Mouse (Mus musculus) layer of hippocampus, postnatal 36 days (tissue): ENCODE data around the gene Rad51b. TPM values are rescaled to one million over a fixed set of nuclear protein-coding genes. Genes with fewer than 3 reads are reported as not detected.

Experiments used
- DNase-seq, 2 experiments: peaks; one replicate each; pipeline ENCODE4 v3.0.0; 2022
- total RNA-seq, 2 experiments: library from RNA; stranded (reverse); gene quantifications; 2 replicates each; pipeline ENCODE4 v1.2.3; 2021

Rad51b gene
- total RNA-seq, 2 experiments from 2014 or later = 0.17 to 0.18 TPM

- no peak for DNase-seq
These were observed 364.2 kb downstream of the Rad51b start for GRCm38 (mm10) chr12:79661270-79661669.

- DNase-seq = no peak
These were observed 366.2 kb downstream of the Rad51b start for GRCm38 (mm10) chr12:79663131-79663892.

GRCm38 (mm10) chr12:79663893-79664574 lies 367.0 kb downstream of the Rad51b start:
- no peak for DNase-seq

DNA sequence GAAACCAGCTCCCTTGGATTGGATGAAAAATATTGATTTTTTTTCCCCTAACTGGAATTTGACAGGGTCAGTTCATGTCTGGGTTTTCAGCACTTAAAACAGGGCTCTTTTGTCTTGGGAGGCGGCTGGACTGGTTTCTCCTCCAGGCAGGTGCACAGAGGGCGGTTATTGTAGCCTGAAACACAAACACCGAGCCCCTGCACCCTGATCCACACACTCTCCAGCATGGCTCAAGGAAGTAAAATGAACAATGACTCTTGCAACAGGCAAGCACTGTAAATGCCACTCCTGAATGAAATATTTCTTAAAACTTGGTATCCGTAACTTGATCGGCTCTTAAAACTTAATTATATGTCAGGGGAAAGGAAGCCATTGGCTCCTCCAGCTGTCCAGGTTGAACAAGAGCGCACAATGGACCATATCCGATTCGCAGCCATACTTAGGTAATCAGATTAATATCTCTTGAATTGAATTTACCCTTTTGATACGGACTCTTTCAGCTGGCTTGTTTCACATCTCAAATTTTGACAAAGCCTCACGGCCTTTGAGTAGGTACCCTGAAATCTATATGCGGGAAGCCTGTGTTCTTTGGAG lies 377.9 kb downstream of the Rad51b start:
- no peak for DNase-seq

DNA sequence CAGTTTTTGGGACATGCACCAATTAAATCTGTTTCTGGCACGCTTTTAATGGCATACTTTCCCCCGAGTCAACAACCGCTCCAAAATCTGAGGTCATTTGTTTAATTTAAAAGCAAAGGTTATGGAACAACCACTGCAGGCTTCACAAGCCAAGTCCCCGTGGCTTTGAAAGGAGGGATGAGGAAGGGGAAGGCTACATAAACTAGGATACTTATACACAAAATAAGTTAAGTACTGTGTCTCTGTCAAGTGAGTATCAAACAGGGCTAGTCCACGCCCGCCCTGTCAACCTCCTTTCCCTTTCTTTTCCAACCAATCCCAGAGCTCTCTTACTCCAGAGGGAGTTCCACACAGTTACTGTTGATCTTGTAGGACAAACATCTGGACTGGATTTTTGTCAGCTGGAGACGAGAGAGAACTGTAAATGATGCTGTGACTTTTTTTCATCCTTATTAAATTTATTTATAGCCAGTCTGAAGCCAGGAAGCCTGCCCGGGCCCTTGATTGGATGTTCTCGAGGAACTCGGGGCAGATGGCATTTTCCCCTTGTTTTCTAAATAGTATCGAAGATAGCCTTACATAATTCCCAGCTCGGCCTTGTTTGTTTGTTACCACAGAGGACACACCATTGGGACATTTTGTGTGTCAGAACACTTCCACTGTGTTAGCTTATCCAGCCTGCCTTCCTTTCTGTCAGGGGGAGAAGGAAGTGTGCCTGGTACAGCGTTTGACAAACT lies 378.5 kb downstream of the Rad51b start:
- DNase-seq = no peak

GRCm38 (mm10) chr12:79676251-79676650 lies 379.2 kb downstream of the Rad51b start:
- DNase-seq = no peak

DNA sequence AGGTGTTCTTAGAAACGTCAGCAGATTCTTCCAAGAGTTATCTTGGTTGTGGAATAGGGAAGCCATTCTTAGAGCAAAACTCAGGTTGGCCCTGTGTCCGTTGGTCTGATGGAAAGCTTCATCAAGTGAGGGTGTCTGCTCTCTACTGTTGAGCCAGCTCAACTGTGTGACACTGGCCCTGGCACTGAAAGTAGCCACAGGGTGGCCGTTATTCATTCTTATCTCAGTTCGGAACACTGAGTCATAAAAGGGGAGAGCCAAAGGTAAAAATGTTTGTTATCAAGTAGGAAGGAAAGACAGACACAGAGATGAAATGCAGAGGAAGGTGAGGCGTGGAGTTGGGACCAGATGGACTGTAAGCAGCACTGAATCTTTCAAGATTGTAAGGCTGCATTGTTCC lies 379.8 kb downstream of the Rad51b start:
- DNase-seq = no peak

GRCm38 (mm10) chr12:79679251-79679901 lies 382.3 kb downstream of the Rad51b start:
- DNase-seq = no peak

GRCm38 (mm10) chr12:79679941-79680697 lies 383.0 kb downstream of the Rad51b start:
- peak; percentile 21 to 43 for DNase-seq

GRCm38 (mm10) chr12:79680698-79681072 lies 383.6 kb downstream of the Rad51b start:
- DNase-seq = no peak

GRCm38 (mm10) chr12:79681571-79681970 lies 384.5 kb downstream of the Rad51b start:
- no peak for DNase-seq

GRCm38 (mm10) chr12:79683350-79683749 lies 386.3 kb downstream of the Rad51b start:
- DNase-seq = no peak

DNA sequence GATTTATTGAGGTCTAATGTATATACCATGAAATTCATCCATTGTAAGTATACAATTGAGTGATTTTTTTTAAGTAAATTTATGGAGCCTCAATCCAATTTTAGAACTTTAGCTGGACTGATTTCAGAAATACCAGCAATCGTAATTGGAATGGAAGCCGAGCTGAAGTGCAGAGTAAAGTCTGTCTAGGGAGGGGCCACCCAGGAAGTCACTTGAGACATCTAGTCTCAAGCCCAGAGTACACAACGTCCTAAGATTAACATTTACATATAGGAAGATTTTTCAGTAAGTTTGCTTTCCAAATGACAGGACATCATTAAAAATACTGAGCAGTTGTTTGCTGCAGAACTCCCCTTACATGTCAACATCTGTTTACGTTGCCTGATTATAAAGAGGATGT lies 386.7 kb downstream of the Rad51b start:
- no peak for DNase-seq

DNA sequence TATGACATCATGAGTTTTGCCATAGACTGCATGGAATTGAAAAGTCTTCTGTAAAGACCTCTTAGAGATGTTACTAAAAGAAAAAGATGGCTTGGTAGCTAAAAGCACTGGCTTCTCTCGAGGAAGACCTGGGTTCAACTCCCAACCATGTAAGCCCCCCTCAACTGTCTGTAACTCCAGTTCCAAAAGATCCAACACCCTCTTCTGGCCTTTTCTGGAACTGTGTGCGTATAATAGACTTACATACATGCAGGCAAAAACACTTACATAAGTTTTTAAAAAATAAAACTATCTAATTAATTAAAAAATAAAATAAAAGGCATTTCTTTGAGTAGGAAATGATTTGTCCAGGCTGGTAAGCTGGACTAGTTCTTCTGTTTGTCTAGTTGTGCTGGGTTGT lies 387.3 kb downstream of the Rad51b start:
- no peak for DNase-seq

GRCm38 (mm10) chr12:79686594-79687325 lies 389.7 kb downstream of the Rad51b start:
- DNase-seq = no peak

DNA sequence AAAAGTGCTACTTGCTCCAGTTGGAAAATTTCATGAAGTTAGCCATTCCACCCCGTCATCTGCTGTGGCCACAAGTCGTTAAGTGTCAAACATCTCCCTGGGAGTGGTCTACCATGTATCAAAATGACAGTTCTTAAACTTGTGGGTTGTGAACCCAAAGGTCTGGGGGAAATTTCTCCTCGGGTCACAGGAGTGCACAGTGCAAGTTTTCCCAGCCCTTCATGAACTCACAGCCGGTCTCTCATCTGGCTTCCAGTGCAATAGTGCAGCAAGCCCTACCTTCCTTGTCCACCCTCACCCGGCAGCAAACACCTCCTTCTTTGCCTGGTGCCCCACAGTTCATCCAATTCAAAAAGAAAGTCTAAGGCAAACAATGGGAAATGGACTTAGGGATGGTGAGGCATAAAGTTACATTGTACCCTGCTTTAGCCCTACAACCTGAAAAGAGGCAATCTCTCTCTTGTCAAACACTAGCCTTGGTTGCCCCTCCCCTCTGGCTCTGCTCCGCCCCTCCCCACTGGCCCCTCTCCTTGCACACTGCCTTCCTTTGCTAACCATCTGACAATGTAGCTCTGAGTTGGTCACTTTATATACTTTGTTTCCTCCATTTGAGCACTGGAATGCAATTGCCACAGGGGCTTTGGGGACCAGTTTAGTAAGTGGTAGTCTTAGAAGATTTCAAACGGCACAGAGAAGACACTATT lies 390.8 kb downstream of the Rad51b start:
- no peak for DNase-seq

DNA sequence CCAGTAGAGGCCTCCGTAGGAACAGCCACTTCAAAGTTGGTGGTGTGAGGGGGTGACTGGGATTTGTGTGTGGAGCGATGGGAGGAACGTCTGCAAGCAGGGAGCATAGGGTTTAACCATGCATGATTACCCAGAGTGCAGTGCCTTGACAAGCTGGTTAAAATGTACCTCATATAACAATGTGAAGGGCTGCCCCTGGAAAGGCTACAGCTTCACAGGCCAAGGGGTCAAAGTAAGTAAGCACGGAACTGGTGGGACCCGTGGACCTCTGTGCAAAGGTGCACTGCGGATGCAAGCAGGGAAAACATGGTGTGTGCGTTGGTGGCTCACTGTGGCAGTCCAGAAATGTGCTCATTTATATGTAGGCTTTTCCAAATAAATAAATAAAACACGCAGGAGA lies 392.2 kb downstream of the Rad51b start:
- DNase-seq = no peak

DNA sequence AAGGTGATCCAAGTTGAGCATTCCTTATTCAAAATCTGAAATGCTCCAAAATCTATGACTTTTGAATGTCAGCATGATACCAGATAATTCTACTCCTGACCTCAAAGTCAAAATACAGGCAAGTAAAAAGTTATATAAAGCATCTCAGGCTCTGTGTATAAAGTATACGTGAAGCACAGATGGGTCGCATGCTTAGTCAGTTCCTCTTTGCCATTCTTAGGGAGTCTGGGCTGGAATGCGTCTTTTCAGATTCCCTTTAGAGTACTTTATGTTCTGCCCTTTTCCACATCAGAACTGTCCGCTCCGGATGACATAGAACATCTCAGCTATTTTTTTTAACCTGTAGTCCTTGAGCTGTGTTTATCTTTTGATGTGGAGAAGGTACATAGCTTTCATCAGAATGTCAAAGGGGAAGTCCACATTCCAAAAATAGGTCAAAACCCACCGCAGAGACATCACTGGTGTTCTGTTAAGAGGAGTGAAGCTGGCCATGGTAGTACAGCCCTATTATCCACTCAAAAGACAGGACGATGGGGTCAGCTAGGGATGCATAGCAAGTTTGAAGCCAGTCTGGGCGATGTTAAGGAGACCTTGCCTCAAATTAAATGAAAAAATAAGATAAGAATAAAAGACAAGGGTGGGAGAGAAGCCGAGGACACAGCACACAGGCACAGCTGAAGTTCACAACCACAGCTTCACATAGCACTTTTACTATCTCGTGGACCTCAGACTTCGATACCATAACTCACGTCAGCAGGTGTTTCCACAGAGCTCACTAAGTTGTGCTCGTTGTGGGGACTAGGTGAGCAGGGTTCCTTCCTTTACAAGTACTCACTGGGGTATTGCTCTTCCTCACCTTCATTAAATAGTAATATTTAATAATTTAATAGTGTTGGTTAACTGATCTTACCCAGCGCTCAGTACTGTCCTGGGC lies 395.1 kb downstream of the Rad51b start:
- no peak for DNase-seq

- no peak for DNase-seq
These were observed 398.9 kb downstream of the Rad51b start for GRCm38 (mm10) chr12:79695832-79696434.
